Mouse (Mus musculus) cerebellum, adult 9-11 months (tissue): ENCODE results near the gene Spns3.

ENCODE experiments used
- DNase-seq: peaks from one replicate; pipeline ENCODE4 v3.0.0; 2022

Gene Spns3

GRCm38 (mm10) chr11:72446311-72447105 lies 103.8 kb downstream of the Spns3 start:
- DNase-seq = no peak
